Mouse (Mus musculus) cerebellum, postnatal 25 days (tissue): ENCODE results near the gene Plk5.

Source experiments
- DNase-seq, 2 experiments: peaks; one replicate each; pipeline ENCODE4 v3.0.0; 2021; ENCODE audit warnings: mixed read lengths in 2 of 2

Gene Plk5

DNA sequence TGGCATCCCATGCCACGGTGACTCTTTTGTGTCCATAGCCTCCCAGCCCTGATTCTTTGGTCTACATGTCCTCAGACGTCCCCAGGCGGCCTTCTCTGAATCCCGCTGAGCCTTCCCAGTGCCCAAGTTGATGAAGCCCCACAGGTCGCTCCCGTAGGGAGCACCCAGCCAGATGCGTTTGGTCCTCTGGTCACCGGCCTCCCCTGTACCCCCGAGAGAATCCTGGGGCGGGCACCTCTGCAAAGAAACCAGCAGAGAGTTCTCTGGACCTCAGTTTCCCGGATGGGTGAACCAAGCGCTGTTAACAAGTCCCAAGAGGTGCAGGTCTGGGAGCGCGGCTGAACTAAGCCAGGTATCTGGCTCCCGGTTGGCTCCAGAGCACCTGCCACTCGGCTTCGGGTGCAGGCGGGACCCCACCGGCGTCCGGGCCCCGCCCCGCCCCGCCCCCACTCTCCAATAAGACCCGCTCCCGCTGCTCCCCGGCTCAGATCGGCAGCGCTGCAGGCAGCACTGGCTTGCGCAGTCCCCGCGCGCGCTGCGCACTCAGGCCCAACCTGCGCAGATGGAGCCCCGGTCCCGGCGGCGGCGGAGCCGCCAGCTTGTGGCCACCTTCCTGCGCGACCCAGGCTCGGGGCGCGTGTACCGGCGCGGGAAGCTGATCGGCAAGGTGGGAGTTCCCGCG is at the start of gene Plk5:
Plk5 (plus strand) TSS at position 459 of the 682 bp plus-strand sequence.
- peak; percentile 81 to 83 for DNase-seq

DNA sequence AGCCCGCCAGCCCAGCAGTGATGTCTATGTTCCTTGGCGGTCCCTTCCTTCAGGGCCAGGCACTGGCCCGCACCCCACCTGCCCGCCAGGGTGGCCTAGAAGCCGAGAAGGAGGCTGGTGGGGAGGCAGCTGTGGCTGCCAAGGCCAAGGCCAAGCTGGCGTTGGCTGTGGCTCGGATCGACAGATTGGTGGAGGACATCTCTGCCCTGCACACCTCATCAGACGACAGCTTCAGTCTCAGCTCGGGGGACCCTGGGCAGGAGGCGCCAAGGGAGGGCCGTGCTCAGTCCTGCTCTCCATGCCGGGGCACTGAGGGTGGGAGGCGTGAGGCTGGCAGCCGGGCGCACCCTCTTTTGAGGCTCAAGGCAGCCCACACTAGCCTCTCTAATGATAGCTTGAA is 44.7 kb upstream of the Plk5 start:
- DNase-seq: peak; percentile 64 to 66

DNA sequence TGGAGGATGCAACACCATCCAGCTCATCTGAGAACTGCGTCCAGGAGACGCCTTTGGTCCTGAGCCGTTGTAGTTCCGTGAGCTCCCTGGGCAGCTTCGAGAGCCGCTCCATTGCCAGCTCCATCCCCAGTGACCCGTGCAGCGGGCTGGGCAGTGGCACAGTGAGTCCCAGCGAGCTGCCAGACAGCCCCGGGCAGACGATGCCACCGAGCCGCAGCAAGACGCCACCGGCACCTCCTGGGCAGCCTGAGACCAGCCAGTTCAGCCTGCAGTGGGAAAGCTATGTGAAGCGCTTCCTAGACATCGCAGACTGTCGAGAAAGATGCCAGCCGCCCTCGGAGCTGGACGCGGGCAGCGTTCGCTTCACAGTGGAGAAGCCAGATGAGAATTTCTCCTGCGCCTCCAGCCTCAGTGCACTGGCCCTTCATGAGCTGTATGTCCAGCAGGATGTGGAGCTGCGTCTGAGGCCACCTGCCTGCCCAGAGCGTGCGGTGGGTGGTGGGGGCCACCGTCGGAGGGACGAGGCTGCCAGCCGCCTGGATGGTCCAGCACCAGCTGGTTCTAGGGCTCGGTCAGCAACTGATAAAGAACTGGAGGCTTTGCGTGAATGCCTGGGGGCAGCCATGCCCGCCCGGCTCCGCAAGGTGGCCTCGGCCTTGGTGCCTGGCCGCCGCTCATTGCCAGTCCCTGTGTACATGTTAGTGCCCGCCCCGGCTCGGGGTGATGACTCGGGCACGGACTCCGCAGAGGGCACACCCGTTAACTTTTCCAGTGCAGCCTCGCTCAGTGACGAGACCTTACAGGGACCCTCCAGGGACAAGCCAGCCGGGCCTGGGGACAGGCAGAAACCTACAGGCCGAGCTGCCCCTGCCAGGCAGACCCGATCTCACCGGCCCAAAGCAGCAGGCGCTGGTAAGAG is 43.4 kb upstream of the Plk5 start:
- DNase-seq: peak; percentile 72 to 73

DNA sequence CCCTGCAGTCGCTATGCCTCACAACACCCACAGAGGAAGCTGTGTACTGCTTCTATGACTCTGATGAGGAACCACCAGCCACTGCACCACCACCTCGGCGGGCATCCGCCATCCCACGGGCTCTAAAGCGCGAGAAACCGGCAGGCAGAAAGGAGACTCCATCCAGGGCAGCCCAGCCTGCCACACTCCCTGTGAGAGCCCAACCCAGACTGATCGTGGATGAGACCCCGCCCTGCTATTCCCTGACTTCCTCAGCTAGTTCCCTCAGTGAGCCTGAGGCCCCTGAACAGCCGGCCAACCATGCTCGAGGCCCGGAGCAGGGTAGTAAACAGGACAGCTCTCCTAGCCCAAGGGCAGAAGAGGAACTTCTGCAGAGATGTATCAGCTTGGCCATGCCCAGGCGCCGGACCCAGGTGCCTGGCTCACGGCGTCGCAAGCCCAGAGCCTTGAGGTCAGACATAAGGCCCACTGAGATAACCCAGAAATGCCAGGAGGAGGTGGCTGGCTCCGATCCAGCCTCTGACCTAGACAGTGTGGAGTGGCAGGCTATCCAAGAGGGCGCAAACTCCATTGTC is 42.5 kb upstream of the Plk5 start:
- peak; percentile 73 to 79 for DNase-seq

DNA sequence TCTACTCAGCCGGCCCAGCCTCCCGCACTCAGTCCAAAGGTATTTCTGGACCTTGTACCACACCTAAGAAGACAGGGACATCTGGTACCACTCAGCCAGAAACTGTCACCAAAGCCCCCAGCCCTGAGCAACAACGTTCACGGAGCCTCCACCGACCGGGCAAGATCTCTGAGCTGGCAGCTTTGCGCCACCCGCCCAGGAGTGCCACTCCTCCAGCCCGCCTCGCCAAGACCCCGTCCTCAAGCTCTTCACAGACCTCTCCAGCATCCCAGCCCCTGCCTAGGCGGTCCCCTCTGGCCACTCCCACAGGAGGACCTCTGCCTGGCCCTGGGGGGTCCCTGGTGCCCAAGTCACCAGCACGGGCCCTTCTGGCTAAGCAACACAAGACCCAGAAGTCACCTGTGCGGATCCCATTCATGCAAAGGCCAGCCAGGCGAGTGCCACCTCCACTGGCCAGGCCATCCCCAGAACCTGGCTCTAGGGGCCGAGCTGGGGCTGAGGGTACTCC is 41.7 kb upstream of the Plk5 start:
- peak; percentile 38 to 46 for DNase-seq

DNA sequence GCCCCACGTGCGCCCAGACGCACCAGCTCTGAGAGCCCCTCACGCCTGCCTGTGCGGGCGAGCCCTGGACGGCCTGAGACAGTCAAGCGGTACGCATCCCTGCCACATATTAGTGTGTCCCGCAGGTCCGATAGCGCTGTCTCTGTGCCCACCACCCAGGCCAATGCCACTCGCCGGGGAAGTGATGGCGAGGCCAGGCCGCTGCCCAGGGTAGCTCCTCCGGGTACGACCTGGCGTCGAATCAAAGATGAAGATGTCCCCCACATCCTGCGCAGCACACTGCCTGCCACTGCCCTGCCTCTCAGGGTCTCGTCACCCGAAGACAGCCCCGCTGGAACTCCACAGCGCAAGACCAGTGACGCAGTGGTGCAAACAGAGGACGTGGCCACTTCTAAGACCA is 40.9 kb upstream of the Plk5 start:
- peak in 1 of 2 experiments; percentile 37 for DNase-seq

DNA sequence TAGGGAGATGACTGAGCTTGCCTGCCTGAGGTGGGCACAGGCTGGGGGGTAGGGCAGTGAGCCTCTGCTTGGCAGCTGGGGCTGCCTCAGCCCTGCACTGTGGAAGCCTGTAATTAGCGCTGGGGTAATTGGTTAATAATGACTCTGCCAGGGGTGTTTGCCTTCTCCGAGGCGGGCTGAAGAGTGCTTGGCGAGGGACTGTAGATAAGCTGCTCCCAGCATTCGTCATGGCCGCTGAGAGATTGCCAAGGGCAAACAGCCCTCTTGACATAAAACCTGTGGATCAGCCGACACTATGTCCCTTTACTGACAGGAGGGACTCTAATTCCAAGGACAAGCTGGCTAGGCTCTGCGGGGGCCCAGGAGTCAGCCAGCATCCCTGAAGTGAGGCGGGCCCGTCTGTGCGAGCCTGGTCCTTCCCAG is 39.9 kb upstream of the Plk5 start:
- peak; percentile 47 to 56 for DNase-seq

DNA sequence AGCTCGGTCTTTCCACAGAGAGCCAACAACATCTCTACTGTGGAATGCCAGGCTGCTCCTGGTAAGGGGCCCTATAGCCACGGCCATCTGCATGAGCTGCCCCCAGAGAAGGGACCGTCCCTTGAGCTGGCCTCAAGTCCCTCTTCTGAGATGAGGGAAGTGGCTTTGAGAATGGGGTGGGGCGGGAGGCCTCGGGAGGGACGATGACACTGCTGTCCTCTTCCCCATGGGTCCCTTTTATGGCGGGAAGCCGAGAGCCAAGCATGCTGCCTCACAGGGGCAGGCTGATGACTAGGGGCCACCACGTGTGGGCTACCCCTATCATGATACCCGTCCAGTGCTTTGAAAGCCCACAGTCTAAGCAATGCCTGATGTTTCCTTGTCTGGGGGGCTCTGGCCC is 39.2 kb upstream of the Plk5 start:
- no peak for DNase-seq

DNA sequence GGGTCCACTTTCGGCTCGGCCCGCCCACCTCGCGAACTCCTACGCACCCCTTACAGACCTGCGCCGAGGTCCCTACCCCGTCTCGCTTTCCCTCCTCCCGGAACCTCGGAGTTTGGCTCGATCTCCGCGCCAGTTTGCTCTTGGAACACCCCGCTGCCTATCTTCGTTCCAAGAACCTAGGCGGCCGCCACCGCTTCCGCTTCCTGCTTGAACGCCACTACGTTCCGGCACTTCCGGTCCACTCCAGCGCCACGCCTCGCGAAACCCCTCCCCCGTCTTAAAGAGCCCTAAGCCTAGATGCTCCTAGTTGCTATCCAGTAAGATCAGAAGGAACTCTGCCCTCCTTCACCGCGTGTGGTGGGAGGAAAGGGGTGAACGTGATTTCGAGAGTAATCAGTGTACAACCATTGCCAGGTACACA is 35.9 kb upstream of the Plk5 start, which contains the start of gene 2310011J03Rik:
2310011J03Rik (minus strand) TSS at position 198 of the 421 bp plus-strand sequence.
- DNase-seq: peak; percentile 89 to 94

DNA sequence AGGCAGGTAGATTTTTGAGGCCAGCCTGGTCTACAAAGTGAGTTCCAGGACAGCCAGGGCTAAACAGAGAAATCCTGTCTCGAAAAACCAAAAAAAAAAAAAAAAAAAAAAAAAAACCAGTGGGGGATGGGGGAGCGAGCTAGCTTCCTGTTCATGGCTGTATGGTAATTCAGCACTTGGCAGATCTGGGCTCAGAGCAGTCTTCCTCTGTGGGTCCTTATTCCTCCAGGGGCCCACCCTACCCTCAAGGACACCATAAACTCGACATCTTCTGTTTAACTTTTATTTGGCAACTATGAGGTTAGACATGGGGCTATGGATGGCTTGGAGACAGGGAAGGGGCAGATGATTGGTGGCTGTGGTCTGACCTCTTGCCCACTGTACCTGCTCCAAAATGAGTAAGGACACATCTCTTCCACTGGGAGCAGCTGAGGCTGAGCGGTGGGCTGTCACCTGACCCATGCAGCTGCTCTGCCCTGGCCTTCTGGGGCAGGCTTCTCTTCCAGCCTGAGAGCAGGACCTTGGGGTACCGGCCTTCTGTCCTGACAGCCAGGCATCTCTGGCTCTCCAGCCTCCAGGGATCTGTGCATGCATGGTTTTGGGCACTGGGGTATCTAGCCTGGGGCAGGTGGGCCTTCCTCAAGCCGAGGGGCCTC is 35.1 kb upstream of the Plk5 start:
- DNase-seq: no peak

DNA sequence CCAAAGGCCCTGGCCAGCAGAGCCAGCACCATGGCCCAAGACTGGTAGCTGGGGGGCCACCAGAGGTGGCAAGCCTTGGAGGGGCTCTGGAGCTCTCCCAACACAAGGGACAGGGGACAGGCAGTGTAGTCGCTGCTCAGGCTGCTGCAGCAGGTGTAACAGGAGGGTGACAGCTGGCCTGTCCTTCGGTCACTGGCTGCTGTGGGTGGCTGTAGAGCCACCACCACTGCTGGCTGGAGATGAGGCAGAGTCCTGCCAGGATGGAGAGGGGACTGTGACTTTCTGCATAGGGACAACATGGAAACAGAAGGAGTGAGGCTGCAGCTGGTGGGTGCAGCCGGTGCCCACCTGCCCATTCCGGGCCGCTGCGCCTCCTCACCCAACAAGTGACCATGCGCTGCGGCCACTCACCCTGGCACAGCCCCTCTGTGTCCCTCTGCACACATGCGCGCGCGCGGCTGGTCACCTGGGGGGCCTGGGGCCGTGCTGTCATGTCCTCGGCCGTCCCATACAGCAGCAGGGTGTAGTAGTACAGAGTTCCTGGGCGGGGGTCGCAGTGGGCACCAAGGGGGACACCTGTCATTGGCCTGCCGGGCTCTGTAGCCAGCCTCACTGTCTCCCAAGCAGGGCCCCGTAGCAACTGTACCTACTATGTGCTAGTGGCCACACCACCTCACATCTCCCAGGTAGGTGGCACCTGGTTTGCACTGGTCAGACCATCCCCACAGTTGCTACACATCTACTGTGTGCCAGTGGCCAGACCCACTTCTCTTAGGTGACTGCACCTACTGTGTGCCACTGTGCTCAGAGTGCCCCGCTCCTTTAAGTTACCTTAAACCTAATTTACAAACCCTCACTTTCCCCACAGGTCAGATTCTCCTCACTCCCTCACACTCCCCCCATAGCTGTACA is 34.3 kb upstream of the Plk5 start:
- DNase-seq: peak in 1 of 2 experiments; percentile 43

DNA sequence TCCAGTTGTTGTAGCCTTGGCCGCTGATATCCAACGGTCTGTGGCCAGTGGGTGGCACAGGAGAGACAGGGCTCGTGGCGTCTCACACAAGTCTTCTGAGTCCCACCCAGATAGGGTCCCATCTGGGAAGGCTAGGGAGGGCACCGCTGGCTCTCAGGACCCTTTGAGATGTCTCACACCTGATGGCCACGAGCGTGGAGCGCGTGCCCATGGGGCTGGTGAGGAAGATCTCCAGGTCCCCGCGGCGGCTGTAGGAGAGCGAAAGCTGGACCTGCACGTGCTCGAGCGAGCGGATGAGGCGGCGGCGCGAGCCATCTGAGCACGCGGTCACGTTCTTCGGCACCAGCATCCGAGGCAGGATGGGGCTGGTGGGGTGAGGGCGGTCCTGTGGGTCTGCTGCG is 33.4 kb upstream of the Plk5 start:
- peak; percentile 46 to 57 for DNase-seq

DNA sequence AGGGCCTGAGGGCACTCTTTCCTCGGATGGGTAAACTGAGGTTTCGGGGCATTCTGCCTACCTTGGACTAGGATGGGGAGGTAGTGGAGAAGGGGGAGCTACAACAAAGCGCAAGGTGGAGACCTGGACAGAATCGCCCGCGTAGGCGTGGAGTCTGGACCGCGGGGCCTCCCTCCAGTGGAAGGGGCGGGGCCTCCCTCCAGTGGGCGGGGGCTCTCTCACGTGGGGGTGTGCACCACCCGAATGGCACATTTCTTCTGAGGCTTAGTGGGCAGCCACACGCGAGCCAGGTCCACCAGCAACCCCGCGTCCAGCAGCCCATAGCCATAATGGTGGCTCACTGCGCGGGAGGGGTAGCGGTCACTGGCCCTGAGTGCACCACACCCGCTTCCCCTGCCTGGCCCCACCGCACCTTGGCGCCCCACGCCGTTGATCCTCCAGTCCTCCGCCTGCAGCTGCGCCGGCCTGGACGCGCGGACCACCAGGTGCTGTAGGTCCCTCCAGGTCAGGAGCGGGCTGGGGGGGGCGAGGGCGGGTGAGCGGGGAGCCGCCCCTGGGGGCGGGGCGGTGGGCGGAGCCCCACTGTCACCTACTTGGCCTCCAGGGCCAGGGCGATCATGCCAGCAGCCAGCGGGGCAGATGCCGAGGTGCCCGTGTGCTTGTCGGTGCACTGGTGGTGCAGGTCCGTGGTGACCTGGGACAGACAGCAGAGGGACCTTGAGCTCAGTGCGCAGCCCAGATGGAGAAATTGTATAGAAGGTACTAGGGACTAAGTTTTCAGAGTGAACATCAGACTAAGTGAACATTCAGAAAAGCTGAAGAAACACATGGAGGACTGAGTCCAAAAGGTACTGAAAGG is 32.8 kb upstream of the Plk5 start:
- peak; percentile 73 to 84 for DNase-seq

DNA sequence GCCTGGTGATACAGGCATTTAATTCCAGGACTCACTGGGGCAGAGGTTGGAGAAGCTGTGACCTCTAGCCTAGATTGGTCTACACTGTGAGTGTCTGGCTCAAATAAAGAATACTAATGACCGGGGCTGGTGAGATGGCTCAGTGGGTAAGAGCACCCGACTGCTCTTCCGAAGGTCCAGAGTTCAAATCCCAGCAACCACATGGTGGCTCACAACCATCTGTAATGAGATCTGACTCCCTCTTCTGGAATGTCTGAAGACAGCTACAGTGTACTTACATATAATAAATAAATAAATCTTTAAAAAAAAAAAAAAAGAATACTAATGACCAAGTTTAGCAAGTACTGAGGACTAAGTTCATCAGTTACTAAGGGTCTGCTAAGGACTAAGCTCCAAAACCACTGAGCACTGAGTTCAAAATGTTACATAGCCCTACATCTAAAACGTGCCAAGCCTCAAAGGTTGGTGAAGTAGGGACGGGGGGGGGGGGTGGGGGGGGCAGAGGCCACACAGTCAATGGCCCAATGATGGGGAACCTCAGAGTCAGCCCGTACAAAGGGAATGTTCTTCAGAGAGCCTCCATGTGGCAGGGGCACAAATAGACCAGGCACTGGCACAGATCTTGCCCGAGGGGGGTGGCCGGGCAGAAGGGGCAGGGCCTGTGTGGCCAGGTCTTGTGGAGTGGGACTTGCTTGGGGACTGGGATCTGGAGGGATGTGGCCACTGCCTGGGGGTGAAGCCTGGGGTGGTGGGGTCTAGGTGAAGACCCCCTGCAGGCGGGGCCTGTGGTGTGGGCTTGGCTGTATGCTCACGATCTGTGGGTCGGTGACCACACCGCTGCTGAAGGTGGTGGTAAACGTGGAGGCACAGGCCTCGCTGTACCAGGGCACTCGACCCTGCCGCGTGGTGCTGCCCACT is 31.9 kb upstream of the Plk5 start:
- peak in 1 of 2 experiments; percentile 37 for DNase-seq

DNA sequence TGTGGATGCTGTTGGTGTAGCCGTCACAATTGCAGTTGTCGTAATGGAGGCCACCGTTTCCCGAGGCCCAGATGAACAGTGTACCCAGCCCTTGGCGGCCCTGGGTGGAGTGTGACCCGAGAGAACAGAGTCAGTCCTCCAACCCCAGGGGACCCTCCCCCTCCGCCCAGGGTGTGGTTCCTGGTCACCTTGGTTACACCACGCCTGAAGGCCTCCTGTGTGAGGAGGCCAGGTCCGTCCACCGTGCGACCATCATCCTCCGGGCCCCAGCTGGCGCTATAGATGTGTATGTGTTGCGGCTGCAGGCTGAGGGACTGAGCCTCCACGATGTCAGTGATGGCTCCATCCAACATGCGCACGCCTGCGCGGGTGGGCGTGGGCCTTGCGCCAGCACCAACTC is 31.2 kb upstream of the Plk5 start:
- DNase-seq: peak in 1 of 2 experiments; percentile 44

DNA sequence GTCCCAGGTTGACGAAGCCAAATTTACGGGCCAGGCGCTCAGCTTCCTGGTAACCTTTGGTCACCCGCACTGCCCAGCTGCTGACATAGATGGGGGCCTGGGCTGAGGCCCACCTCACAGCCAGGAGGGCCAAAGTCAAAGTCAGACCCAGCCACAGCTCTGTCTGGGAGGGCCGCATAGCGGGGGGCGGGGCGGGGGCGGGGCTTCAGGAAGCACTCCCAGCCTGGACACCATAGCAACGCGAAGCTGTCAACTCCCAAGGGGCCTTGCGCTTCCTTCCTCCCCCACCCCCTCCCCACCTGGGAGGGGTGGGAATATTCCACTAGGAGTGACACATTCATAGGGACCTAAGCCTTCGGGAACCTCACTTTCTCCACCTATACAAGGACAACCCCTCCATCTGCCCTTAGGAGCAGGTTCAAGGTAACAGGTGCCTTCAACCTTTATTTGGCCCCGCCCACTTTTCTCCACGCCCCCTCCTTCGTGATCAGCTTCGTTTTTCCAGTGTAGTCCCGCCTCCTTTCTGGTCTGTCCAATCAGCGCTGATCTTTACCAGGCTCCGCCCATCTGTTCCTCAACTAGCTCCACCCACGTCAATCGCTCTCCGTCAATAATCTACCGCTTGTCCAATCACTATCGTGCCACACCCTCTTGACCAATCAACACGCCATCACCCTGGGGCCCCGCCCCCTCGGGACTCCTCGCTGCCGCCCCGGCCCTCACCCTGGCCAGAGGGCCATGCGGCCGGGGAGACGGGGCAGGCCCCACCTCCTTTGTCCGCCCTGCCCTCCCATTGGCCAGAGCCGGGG is 26.8 kb upstream of the Plk5 start, which contains the start of the genes Pcsk4 and Reep6:
Pcsk4 (minus strand) TSS at position 226 of the 809 bp plus-strand sequence.
Reep6 (plus strand) TSS at position 681 of the 809 bp plus-strand sequence.
- DNase-seq: peak; percentile 95 to 97

DNA sequence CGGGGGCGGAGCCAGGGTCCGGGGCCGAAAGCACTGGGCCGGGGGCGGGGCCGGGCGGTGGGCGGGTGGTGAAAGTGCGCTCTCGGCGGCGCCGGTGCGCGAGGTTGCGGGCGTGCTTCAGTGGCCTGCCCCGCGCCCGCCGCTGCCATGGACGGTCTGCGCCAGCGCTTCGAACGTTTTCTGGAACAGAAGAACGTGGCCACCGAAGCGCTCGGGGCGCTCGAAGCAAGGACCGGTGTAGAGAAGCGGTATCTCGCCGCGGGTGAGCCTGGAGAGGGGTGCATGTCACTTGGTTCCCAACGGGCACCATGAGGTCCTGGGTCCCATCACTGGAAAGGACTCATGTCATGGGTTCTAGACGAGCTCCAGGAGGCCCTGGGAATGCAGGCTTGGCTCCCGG is 26.2 kb upstream of the Plk5 start:
- no peak for DNase-seq

DNA sequence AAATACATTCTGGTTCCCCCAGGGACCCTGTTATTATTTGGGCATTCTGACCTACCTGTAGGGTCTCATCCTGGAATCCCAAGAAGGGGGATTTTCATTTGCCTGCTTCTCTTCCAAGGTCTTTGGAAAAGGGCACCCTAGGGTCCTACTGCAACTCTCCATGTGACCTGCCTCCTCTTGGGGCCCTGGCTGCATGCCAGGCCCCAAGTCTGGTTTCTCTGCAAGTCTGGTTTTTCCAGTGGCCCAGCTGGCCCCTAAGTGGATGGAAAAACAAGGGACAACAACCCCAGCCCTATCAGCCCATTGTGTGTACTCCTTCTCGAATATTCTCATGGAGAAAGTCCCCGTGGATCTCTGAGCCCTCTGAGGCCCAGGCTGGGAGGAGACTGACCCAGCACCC is 25.4 kb upstream of the Plk5 start:
- no peak for DNase-seq
